Mouse (Mus musculus): ENCODE data around the gene Wdfy2. TPM values are rescaled to one million over a fixed set of nuclear protein-coding genes. Genes with fewer than 3 reads are reported as not detected.

Gene Wdfy2
- polyA plus RNA-seq, 1 experiment from 2014 or later: 2.4 TPM

DNA sequence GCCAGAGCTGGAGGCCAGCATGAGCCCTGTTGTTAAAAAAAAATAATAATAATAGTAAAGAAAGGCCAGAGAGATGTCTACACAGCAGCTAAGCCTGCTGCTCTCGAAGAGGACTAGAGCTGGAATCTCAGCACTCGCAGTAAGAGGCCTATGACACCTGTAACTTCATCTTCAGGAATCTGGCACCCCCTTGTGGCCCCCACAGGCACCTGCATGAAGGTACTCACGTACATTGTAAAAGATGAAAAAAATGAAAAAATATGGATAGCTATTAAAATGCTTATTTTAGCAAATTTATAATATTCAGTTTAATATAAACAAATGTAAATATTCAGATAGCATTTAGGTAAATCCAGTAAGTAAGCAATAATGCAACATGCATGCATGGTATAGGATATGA is 102.0 kb downstream of the Wdfy2 start:
- ATAC-seq (ENCODE audit: low FRiP score, low TSS enrichment): no peak

DNA sequence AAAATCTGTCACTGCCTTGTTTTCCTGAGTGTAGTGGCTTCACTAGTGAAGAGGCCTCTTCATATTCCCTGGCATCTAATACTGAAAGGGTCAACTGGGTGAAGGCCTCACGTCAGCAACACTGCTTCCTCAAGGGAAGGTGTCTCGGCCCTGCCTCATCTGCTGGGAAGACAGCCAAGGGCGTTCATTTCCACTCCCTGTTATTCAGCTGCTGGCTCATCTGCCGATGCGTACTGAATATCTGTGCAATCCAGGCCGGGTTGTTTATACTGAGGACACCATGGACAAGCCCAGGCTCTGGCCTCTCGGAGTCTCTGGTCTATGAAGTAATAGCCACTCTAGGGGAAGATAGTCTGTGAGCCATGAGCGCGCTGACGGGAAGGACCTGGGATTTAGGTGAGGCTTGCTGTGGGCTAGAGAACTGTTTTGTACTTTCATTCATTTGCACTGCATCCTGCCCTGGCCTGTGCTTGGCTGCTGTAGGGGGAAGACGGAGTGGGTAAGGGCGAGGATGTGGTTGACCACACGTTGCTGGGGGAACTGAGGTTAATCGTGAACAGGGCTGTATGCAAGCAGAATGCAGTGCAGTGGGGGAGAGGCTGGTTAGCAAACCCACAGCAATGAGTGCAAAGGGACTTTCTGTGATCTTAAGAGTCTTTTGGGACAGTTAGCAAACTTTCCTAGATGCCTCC is 103.1 kb downstream of the Wdfy2 start:
- H3K4me3 ChIP-seq (ENCODE audit: low read depth, low read length): no peak overlapping the region
- no peaks in the 10 kb centered on the region for H3K4me1 ChIP-seq (replicated peaks; ENCODE audit: control insufficient read depth, insufficient read depth)
- no peak overlapping the region for H3K9ac ChIP-seq (ENCODE audit: low read length)
- ATAC-seq (ENCODE audit: low FRiP score, low TSS enrichment): peak; percentile 38; the same call in 1 of the 2 replicates
- no peak overlapping the region for H3K4me2 ChIP-seq (replicated peaks; ENCODE audit: low read depth)
- 69% methylated on average over 14 of the region's 14 CpGs for whole genome bisulfite sequencing
- no peak for TF ChIP-seq CTCF (IDR thresholded peaks at IDR 0.05; ENCODE audit: low read depth)
- no peak for TF ChIP-seq EP300 (optimal IDR thresholded peaks at IDR 0.05)
- H3K9me3 ChIP-seq (ENCODE audit: control insufficient read depth, low read length): no peaks in the 10 kb centered on the region
- DNase-seq (ENCODE audit: low spot score): peak; percentile 17
- H3K27ac ChIP-seq (replicated peaks): no peak overlapping the region
- no peaks in the 10 kb centered on the region for H3K27me3 ChIP-seq (ENCODE audit: control insufficient read depth, insufficient read depth, low read length)
- H3K36me3 ChIP-seq (ENCODE audit: control insufficient read depth, insufficient read depth, low read length): no peaks in the 10 kb centered on the region

More for the DNA sequence above, 102.0 kb downstream of the Wdfy2 start:
- no peak for DNase-seq (ENCODE audit: low spot score)
- Histone ChIP-seq H3K4me3 (ENCODE audit: low read depth, low read length) (no peak overlapping the region), H3K9ac (ENCODE audit: low read length) (no peak overlapping the region), H3K27ac (replicated peaks) (no peak overlapping the region), H3K36me3 (ENCODE audit: control insufficient read depth, insufficient read depth, low read length) (no peaks in the 10 kb centered on the region), H3K4me2 (replicated peaks; ENCODE audit: low read depth) (no peak overlapping the region), H3K4me1 (replicated peaks; ENCODE audit: control insufficient read depth, insufficient read depth) (no peaks in the 10 kb centered on the region), H3K9me3 (ENCODE audit: control insufficient read depth, low read length) (no peaks in the 10 kb centered on the region), H3K27me3 (ENCODE audit: control insufficient read depth, insufficient read depth, low read length) (no peaks in the 10 kb centered on the region)
- TF ChIP-seq EP300 (optimal IDR thresholded peaks at IDR 0.05): no peak
- TF ChIP-seq CTCF (IDR thresholded peaks at IDR 0.05; ENCODE audit: low read depth): peak; percentile 50
- 98% methylated on average over 3 of the region's 3 CpGs for WGBS

DNA sequence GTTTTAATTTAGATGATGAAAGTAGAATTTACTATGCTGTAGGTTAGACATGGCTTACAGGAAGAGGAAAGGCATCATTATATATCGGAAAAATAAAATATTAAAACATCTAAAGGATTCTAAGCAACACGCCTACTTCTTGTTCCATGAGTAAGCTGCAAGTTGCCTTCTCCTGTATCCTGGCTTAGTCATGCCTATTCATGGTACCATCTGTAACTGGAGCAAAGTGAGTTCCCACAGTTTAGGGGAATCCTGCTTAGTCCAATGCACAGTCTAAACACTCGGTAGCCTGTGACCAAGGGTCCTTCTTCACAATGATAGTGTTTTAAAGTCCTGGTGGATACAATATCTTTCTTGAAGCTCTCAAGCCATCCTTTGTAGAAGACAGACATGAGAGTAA is 109.3 kb downstream of the Wdfy2 start:
- no peaks in the 10 kb centered on the region for H3K36me3 ChIP-seq (ENCODE audit: control insufficient read depth, insufficient read depth, low read length)
- TF ChIP-seq EP300 (optimal IDR thresholded peaks at IDR 0.05): no peak
- TF ChIP-seq CTCF (IDR thresholded peaks at IDR 0.05; ENCODE audit: low read depth): no peak
- H3K27me3 ChIP-seq (ENCODE audit: control insufficient read depth, insufficient read depth, low read length): no peaks in the 10 kb centered on the region
- H3K9me3 ChIP-seq (ENCODE audit: control insufficient read depth, low read length): no peaks in the 10 kb centered on the region
- H3K27ac ChIP-seq (replicated peaks): no peak overlapping the region
- H3K4me1 ChIP-seq (replicated peaks; ENCODE audit: control insufficient read depth, insufficient read depth): no peaks in the 10 kb centered on the region
- WGBS: 91% methylated on average over 3 of the region's 3 CpGs
- ATAC-seq (ENCODE audit: low FRiP score, low TSS enrichment) (no peak), DNase-seq (ENCODE audit: low spot score) (no peak)
- no peak overlapping the region for H3K4me3 ChIP-seq (ENCODE audit: low read depth, low read length)
- H3K4me2 ChIP-seq (replicated peaks; ENCODE audit: low read depth): no peak overlapping the region
- no peak overlapping the region for H3K9ac ChIP-seq (ENCODE audit: low read length)

DNA sequence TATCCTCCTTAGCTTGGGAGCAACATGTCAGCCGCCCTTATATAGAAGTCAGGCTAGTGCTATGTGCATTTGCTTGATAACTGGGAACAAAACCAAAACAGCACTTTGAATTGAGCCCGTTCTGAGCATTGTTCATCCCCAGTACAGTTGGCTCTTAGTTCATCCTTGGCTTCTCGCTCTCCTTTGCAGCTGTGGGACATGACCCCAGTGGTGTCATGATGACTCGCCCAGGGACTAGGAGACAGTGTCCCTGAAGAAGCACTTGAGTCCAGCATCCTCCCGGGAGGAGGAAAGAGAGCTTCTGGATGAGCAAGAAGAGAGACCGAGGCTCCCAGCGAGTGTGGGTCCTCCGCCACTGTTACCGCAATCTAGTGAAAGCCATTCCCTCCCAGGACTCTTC is 118.6 kb downstream of the Wdfy2 start:
- no peak overlapping the region for H3K27ac ChIP-seq (replicated peaks)
- no peak overlapping the region for H3K4me3 ChIP-seq (ENCODE audit: low read depth, low read length)
- DNase-seq (ENCODE audit: low spot score) (no peak), ATAC-seq (ENCODE audit: low FRiP score, low TSS enrichment) (no peak)
- H3K36me3 ChIP-seq (ENCODE audit: control insufficient read depth, insufficient read depth, low read length): peaks cover 6% of the 10 kb centered on the region; the same call in 1 of the 2 replicates
- 77% methylated on average over 9 of the region's 9 CpGs for WGBS
- no peak for TF ChIP-seq EP300 (optimal IDR thresholded peaks at IDR 0.05)
- TF ChIP-seq CTCF (IDR thresholded peaks at IDR 0.05; ENCODE audit: low read depth): no peak
- no peak overlapping the region for H3K4me2 ChIP-seq (replicated peaks; ENCODE audit: low read depth)
- no peaks in the 10 kb centered on the region for H3K9me3 ChIP-seq (ENCODE audit: control insufficient read depth, low read length)
- H3K27me3 ChIP-seq (ENCODE audit: control insufficient read depth, insufficient read depth, low read length): no peaks in the 10 kb centered on the region
- H3K9ac ChIP-seq (ENCODE audit: low read length): no peak overlapping the region
- no peaks in the 10 kb centered on the region for H3K4me1 ChIP-seq (replicated peaks; ENCODE audit: control insufficient read depth, insufficient read depth)

DNA sequence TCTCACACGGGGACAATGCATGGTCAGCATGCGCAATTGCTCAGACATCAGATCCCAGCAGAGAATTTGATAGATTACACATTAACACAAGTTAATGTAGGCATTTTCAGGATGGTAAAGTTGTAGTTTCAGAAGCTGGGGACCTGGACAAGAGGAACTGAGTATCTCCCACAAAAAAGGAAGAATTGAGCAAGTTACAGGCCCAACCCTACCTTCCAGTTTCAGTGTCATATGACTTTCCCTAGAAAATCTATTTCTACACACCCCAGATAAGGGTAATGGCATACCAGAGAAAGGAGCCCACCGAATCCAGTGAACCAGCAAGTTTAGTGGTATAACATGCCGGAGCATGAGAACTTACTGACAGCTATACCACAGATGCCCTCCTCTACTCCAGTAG is 126.2 kb downstream of the Wdfy2 start:
- ATAC-seq (ENCODE audit: low FRiP score, low TSS enrichment): no peak
- no peak overlapping the region for H3K9ac ChIP-seq (ENCODE audit: low read length)
- H3K36me3 ChIP-seq (ENCODE audit: control insufficient read depth, insufficient read depth, low read length): no peaks in the 10 kb centered on the region
- no peak for DNase-seq (ENCODE audit: low spot score)
- TF ChIP-seq EP300 (optimal IDR thresholded peaks at IDR 0.05): no peak
- TF ChIP-seq CTCF (IDR thresholded peaks at IDR 0.05; ENCODE audit: low read depth): no peak
- no peak overlapping the region for H3K4me2 ChIP-seq (replicated peaks; ENCODE audit: low read depth)
- H3K4me3 ChIP-seq (ENCODE audit: low read depth, low read length): no peak overlapping the region
- no peaks in the 10 kb centered on the region for H3K27me3 ChIP-seq (ENCODE audit: control insufficient read depth, insufficient read depth, low read length)
- WGBS: 90% methylated on average over 4 of the region's 4 CpGs
- no peak overlapping the region for H3K27ac ChIP-seq (replicated peaks)
- no peaks in the 10 kb centered on the region for H3K9me3 ChIP-seq (ENCODE audit: control insufficient read depth, low read length)
- no peaks in the 10 kb centered on the region for H3K4me1 ChIP-seq (replicated peaks; ENCODE audit: control insufficient read depth, insufficient read depth)

DNA sequence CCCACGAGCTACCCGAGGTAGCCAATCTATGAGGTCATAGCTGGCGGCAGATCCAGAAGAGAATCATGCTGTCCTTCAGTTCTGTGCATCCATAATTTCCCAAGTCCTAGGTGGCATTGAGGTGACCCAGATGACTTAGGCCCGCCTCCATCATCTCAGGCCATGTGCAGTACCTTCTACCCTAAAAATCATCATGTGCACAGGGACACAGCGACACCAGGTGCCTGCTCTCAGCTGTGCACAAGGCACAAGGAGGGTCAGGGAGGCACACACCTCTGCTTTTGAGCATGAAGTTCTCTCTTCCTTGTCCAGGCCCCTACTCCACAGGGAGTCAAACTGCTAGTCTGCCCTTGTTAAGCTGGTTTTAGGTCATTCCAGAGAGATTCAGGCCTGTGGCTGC is 127.9 kb downstream of the Wdfy2 start:
- no peak overlapping the region for H3K4me3 ChIP-seq (ENCODE audit: low read depth, low read length)
- no peaks in the 10 kb centered on the region for H3K9me3 ChIP-seq (ENCODE audit: control insufficient read depth, low read length)
- H3K36me3 ChIP-seq (ENCODE audit: control insufficient read depth, insufficient read depth, low read length): no peaks in the 10 kb centered on the region
- 82% methylated on average over 5 of the region's 5 CpGs for WGBS
- no peak overlapping the region for H3K9ac ChIP-seq (ENCODE audit: low read length)
- peak; percentile 54 for TF ChIP-seq CTCF (IDR thresholded peaks at IDR 0.05; ENCODE audit: low read depth)
- TF ChIP-seq EP300 (optimal IDR thresholded peaks at IDR 0.05): no peak
- no peaks in the 10 kb centered on the region for H3K4me1 ChIP-seq (replicated peaks; ENCODE audit: control insufficient read depth, insufficient read depth)
- H3K27me3 ChIP-seq (ENCODE audit: control insufficient read depth, insufficient read depth, low read length): no peaks in the 10 kb centered on the region
- no peak for DNase-seq (ENCODE audit: low spot score)
- no peak for ATAC-seq (ENCODE audit: low FRiP score, low TSS enrichment)
- H3K27ac ChIP-seq (replicated peaks): no peak overlapping the region
- H3K4me2 ChIP-seq (replicated peaks; ENCODE audit: low read depth): no peak overlapping the region
